Mouse (Mus musculus): ENCODE measurements around the gene Nanp.

Nanp gene

GRCm38 (mm10) chr2:150999021-150999420 lies 40.2 kb downstream of the Nanp start:
- no peak for DNase-seq (ENCODE audit: low read depth, low spot score)

GRCm38 (mm10) chr2:150997618-150998017 lies 41.6 kb downstream of the Nanp start:
- no peak for DNase-seq (ENCODE audit: low read depth, low spot score)

GRCm38 (mm10) chr2:150995324-150995723 lies 43.9 kb downstream of the Nanp start:
- no peak for DNase-seq (ENCODE audit: low read depth, low spot score)

DNA sequence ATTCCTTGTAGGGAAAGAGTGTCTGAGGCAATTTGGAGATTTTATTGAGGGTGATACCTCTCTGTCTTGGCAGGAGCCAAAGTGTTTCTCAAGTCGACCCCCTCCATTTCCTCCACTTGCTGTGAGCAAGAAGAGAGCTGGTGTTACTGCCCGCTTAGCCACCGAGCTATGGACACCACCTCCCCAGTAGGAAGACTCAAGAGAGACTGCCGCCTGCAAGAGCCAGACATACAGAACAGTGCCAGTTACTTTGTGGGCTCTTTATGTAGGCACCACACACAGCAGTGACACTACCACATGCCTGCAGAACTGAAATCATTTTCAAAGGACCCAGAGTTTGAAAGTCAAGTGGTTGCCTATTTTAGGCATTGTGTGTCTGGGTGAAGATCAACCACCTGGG lies 48.1 kb downstream of the Nanp start:
- DNase-seq (ENCODE audit: low read depth, low spot score) = no peak

DNA sequence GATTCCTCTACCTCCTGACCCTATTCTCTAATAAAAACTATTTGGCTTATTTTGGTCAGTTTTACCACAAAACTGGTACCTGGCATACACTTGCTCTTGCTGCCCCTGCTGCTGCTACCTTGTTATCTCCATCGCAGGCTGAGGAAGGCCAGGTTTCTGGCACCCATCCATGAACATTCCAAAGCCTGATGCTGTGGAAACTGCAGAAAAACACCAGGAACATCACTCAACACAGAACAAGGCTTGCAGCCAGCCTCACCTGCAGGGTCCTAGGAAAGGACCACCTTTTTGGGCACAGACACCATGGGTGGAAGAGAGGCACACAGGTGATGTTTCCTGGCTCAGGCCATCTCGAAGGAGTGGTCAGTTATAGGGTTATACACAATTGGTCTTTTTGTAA lies 48.7 kb downstream of the Nanp start:
- no peak for DNase-seq (ENCODE audit: low read depth, low spot score)

GRCm38 (mm10) chr2:150985359-150985758 lies 53.8 kb downstream of the Nanp start:
- DNase-seq (ENCODE audit: low read depth, low spot score) = no peak

- DNase-seq (ENCODE audit: low read depth, low spot score) = no peak
These were observed 57.1 kb downstream of the Nanp start for GRCm38 (mm10) chr2:150982051-150982450.

- DNase-seq (ENCODE audit: low read depth, low spot score) = no peak
These were observed 57.7 kb downstream of the Nanp start for GRCm38 (mm10) chr2:150981524-150981923.

DNA sequence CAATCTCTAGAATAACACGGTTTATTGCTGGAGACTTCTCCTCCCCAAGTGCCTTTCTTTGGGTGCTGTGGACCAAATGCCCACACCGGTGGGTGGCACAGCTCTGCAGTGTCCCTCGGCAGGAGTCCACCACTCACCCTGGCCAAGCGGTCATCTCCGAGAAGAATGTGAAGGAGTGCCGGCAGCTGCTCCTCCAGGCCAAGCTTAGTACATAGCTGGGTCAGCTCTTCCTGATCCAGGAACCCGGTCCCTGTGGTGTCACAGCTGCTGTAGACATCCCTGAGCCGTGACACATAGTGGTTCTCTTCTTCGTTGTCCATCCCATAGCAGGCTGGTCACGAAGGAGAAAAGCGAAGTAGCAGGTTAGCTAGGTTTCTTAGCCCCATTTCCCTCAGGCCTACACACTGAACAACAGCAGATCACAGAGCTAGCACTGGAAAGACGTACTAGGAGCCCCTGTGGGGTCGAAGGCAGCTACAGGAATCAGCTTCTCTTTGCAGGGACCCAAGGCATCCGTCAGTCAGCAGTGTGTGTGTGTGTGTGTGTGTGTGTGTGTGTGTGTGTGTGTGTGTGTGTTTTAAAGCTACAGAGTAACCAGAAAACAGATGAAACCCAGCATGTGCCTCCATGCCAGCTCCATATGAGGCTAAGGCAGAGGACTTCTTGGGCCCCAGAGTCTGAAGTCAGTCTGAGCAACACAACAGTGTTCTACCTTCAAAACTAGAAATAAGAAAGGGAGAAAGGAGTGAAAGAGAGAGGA lies 59.2 kb downstream of the Nanp start:
- no peak for DNase-seq (ENCODE audit: low read depth, low spot score)

All from retina, adult 2 months (tissue).